Mouse (Mus musculus): ENCODE results near the gene Mtmr6. TPM values are rescaled to one million over a fixed set of nuclear protein-coding genes. Genes with fewer than 3 reads are reported as not detected.

Gene Mtmr6
- 38.2 TPM for polyA plus RNA-seq (2014; fragmentation: Illumina TruSeq; extraction: RNeasy Lipid Tissue Mini Kit (QIAGEN cat#74804); ENCODE audit: low read depth, low replicate concordance)

DNA sequence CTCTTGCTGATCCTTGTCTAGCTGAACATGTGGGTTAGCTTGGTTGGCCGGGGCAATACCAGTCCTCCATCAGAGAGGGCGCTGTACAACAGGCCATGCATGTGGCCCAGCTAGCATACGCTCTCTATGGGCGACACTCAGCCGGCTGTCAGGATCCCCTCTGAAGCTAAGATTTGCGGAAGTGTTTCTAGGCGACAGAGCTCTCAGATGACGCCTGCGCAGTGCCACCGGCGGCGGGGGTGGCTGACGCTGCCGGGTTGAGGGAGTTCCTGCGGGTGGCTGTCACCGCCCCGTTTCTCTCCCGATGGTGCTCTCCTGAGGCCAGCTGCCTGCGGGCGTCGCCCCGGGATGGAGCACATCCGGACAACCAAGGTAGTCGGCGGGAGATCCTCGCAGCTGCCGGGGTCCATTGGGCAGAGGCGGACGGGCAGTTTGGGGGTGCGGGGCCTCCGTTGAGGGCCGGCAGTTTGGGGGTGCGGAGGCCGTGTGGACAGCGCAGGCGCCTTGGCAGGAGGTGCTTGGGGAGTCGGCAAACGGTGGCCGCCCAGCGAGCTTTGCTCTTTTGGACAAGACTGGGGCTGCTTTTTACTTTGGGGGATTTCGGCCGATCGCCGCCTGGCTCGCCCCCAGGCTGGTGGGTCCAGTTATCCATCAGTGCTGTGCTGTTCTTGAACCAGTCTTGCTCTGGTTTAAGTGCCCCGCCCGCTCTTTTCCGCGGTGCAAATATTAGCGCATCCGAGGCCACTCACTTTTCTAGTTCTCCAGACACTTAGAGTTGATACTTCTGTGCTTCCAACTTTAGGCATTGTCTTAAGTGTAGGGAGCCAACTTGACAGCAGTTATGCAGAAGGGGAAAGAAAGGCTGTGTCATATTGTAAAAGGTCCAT, at the start of gene Mtmr6:
Gene Mtmr6, plus strand, starts transcription at position 239 of the 887 bp plus-strand sequence.

DNA sequence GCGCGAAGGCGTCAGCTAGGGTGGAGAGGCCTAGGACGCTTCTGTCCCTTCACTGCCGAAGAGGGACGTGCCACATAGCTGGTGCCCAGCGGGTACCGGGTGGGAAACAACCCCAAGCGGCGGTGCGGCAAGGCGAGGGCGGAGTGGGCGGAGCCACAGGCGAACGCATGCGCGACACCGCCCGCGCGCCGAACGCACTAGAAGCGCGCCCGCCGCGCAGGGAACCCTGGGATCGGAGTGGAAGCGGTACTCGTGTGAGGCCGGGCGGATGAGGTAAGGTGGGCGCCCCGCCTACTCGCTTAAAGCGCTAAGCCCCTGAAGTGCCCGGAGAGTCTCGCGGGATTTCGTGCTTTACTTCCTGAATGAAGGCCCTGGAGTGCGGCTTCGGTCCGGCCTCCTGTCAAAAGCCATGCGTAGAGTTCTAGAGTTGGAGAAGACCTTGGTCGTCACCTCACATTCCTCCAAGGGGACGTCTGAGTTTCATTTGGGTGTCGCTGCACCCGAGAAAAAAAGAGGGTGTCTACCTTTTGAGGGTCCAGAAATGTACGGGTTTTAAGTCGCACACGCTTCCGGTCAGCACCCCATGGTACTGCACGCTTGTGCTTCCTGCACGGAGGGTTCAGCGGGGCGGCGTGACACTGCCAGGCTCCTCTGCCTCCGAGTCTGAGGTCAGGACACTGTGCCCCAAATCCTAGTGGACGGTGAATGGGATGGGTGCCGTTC, 13.6 kb upstream of the Mtmr6 start, which contains the start of the genes Nupl1 and Gm49336:
Gene Nupl1, minus strand, starts transcription at position 151 of the 723 bp plus-strand sequence.
Gene Gm49336, minus strand, starts transcription at position 227 of the 723 bp plus-strand sequence.

Other genes starting within 250 kb of the Mtmr6 start
- 1.5 TPM for gene Atp8a2, start 68.0 kb upstream of the Mtmr6 start, polyA plus RNA-seq (2014; fragmentation: Illumina TruSeq; extraction: RNeasy Lipid Tissue Mini Kit (QIAGEN cat#74804); ENCODE audit: low read depth, low replicate concordance)
- not detected for gene Nupl1, start 13.8 kb upstream of the Mtmr6 start, polyA plus RNA-seq (2014; fragmentation: Illumina TruSeq; extraction: RNeasy Lipid Tissue Mini Kit (QIAGEN cat#74804); ENCODE audit: low read depth, low replicate concordance)
- 27.1 TPM for gene Gm49336, start 13.7 kb upstream of the Mtmr6 start, polyA plus RNA-seq (2014; fragmentation: Illumina TruSeq; extraction: RNeasy Lipid Tissue Mini Kit (QIAGEN cat#74804); ENCODE audit: low read depth, low replicate concordance)
- 0.58 TPM for gene Amer2, start 108.0 kb downstream of the Mtmr6 start, polyA plus RNA-seq (2014; fragmentation: Illumina TruSeq; extraction: RNeasy Lipid Tissue Mini Kit (QIAGEN cat#74804); ENCODE audit: low read depth, low replicate concordance)

All from adipose tissue, adult 10 weeks (tissue).